In the genomic region with DNA sequence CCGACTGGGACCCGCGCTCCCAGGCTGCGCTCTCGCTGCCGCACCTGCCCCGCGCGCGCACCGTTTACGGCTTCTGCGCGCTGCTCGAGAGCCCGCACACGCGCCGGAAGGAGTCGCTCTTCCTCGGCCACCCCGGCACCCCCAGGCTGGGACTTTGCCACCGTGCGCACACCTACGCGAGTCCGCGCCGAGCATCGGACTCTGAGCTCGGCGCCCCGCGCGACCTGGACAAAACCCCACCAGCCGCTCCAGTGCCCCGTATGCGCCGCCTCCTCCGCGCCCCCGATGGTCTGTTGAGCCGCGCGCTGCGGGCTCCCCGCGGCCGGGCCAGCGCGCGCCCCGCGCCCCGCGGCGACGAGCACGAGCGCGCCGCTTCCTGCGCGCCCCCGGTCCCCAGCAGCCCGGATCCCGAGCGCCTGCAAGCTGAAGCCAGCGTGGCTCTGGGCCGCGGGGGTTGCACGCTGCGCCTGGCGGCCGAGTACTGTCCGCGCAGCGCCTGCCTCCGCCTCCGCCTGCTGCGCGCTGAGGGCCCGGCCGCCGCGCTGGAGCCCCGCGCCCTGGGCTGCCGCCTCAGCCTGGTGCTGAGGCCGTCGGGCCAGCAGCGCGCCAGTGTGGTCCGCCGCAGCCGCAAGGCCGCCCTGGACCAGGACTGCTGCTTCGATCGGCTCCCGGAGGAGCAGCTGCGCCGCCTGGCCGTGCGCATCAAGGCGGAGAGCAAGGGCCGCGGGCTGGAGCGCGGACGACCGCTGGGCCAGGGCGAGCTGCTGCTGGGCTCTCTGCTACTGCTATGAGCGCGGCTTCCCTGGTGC, we compare ENCODE assay signal across 8 mouse cellular contexts. TPM values are rescaled to one million over a fixed set of nuclear protein-coding genes. Genes with fewer than 3 reads are reported as not detected.
DNase-seq lines count a peak whose midpoint lies in the region; ATAC-seq and TF ChIP-seq lines count a peak whose summit lies in the region.
"Not testable (repeated sequence)": the region's sequence is repeated elsewhere in the genome, so short reads cannot be mapped to it uniquely, and the experiment has no call there.

No protein-coding gene starts in this region.

- H3K4me1 ChIP-seq in cortical plate, adult 2 months (ENCODE audit: control insufficient read depth, insufficient read depth, low read length); liver, embryonic 15.5 days (replicated peaks): not testable (repeated sequence)
- H3K4me1 ChIP-seq in hindbrain, embryonic 10.5 days (replicated peaks): peaks cover 18% of the 10 kb centered on the region
- H3K4me1 ChIP-seq in neural tube, embryonic 13.5 days (replicated peaks): peaks cover 19% of the 10 kb centered on the region

- not testable (repeated sequence) for TF ChIP-seq POLR2A in cortical plate, adult 2 months (IDR thresholded peaks at IDR 0.05; ENCODE audit: extremely low read depth, insufficient read depth, low read length)

- under 1% methylated on average over 114 of the region's 114 CpGs for WGBS in hindbrain, embryonic 10.5 days
- WGBS in liver, embryonic 15.5 days (ENCODE audit: insufficient replicate concordance): 1% methylated on average over 114 of the region's 114 CpGs
- 1% methylated on average over 87 of the region's 114 CpGs for WGBS in neural tube, embryonic 13.5 days

- DNase-seq in adrenal gland, adult (ENCODE audit: inconsistent age in 2 of 2, low spot score in 1 of 2): peak; percentile 56 to 81
- DNase-seq in frontal cortex, postnatal 36 days (ENCODE audit: low spot score in 2 of 2): peak; percentile 66 to 82
- DNase-seq in hindbrain, embryonic 10.5 days (ENCODE audit: low spot score): peak; percentile 75
- DNase-seq in layer of hippocampus, adult 9-11 months: peak; percentile 53
- peak; percentile 45 for DNase-seq in testis, postnatal 14 days (ENCODE audit: low spot score)

- H3K4me2 ChIP-seq in liver, embryonic 15.5 days: peak overlapping the region; percentile 62
- H3K4me2 ChIP-seq in neural tube, embryonic 13.5 days: peak overlapping the region; percentile 88

- peaks cover 41% of the 10 kb centered on the region for H3K27me3 ChIP-seq in hindbrain, embryonic 10.5 days (ENCODE audit: insufficient read depth, poor library complexity, severe bottlenecking)
- peaks cover 64% of the 10 kb centered on the region for H3K27me3 ChIP-seq in liver, embryonic 15.5 days
- H3K27me3 ChIP-seq in neural tube, embryonic 13.5 days: peaks cover 33% of the 10 kb centered on the region

- H3K36me3 ChIP-seq in hindbrain, embryonic 10.5 days; liver, embryonic 15.5 days (replicated peaks); neural tube, embryonic 13.5 days: not testable (repeated sequence)

- peak overlapping the region; percentile 96 for H3K27ac ChIP-seq in cortical plate, adult 2 months (ENCODE audit: insufficient read depth, low read length)
- H3K27ac ChIP-seq in hindbrain, embryonic 10.5 days: peak overlapping the region; percentile 84
- not testable (repeated sequence) for H3K27ac ChIP-seq in liver, embryonic 15.5 days (replicated peaks)
- peak overlapping the region; percentile 89 for H3K27ac ChIP-seq in neural tube, embryonic 13.5 days (replicated peaks)

- not testable (repeated sequence) for ATAC-seq in liver, embryonic 15.5 days (ENCODE audit: insufficient read depth)
- peak; percentile 92 for ATAC-seq in neural tube, embryonic 13.5 days (ENCODE audit: low read depth)

- not testable (repeated sequence) for H3K9me3 ChIP-seq in hindbrain, embryonic 10.5 days; liver, embryonic 15.5 days (replicated peaks); neural tube, embryonic 13.5 days

- peak overlapping the region; percentile 34 for H3K4me3 ChIP-seq in cortical plate, adult 2 months (ENCODE audit: insufficient read depth, low read length)
- H3K4me3 ChIP-seq in hindbrain, embryonic 10.5 days: peak overlapping the region; percentile 68
- H3K4me3 ChIP-seq in liver, embryonic 15.5 days (replicated peaks): peak overlapping the region; percentile 44
- peak overlapping the region; percentile 67 for H3K4me3 ChIP-seq in neural tube, embryonic 13.5 days

- not testable (repeated sequence) for TF ChIP-seq CTCF in cortical plate, adult 2 months (IDR thresholded peaks at IDR 0.05; ENCODE audit: extremely low read depth, insufficient read depth, low read length)

- H3K9ac ChIP-seq in liver, embryonic 15.5 days: not testable (repeated sequence)
- H3K9ac ChIP-seq in neural tube, embryonic 13.5 days: peak overlapping the region; percentile 79

RNA-seq across cellular contexts. Expression of a gene that starts 0.9 kb away (rescaled TPM):
- polyA plus RNA-seq in cortical plate, adult 2 months (2012; rRNA removed): 2.8 and 4.5 TPM in 2 replicates
- polyA plus RNA-seq in hindbrain, embryonic 10.5 days (2016; fragmentation: Nextera tagmentation; extraction: Ambion mirVana): 0.12 and 0.30 TPM in 2 replicates
- polyA plus RNA-seq in liver, embryonic 15.5 days (2015; fragmentation: Nextera tagmentation; extraction: Ambion mirVana): not detected in 2 replicates
- polyA plus RNA-seq in neural tube, embryonic 13.5 days (2015; fragmentation: Nextera tagmentation; extraction: Ambion mirVana): 0.53 and 0.73 TPM in 2 replicates
